Mouse (Mus musculus) thymus, adult 2 months (tissue): ENCODE measurements around the gene Tmem14a.

ENCODE experiments used
- CTCF ChIP-seq: fragments of 200-500 bp; IDR thresholded peaks from 2 replicates; pipeline ENCODE4 v1.5.1; 2012; ENCODE audit warnings: mild to moderate bottlenecking, control low read depth, low read length, moderate library complexity, borderline replicate concordance; ENCODE audit not compliant: control insufficient read depth, poor library complexity, insufficient read depth; ENCODE audit errors: extremely low read depth
- POLR2A ChIP-seq: fragments of 200-500 bp; IDR thresholded peaks from 2 replicates; pipeline ENCODE4 v1.6.1; 2012; ENCODE audit warnings: mild to moderate bottlenecking, low read length, control low read depth, moderate library complexity; ENCODE audit not compliant: control insufficient read depth, poor library complexity, insufficient read depth; ENCODE audit errors: extremely low read depth

DNA sequence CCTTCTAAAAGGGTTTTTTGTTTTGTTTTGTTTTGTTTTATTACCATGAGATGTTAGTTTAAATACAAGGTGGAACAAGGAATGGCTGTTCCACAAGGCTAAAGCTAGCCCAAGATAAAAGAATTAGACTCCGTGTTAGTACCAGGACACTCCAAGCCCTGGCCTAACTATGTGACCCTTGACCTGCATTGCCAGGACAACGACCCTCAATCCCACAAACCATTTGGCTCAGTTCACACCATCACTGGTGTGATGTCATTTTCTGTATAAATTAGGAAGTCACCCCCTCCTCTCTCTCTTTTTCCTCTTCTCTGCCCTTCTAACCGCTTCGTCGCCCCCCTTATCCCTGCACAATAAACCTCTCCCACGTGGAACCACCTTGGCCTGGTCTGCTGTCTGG is 33.3 kb downstream of the Tmem14a start:
- TF ChIP-seq CTCF (no peak), POLR2A (no peak)
